Mouse (Mus musculus) ES-Bruce4 (cell line): ENCODE results near the gene Gm20662. TPM values are rescaled to one million over a fixed set of nuclear protein-coding genes. Genes with fewer than 3 reads are reported as not detected.
A peak's percentile ranks its signal among the peaks of the same experiment; 100 is the strongest.

Source experiments
- H3K27ac ChIP-seq: 2 replicates; pipeline ENCODE4 v1.5.1; 2012; ENCODE audit warnings: low read length, inconsistent platforms; ENCODE audit not compliant: insufficient read depth
- H3K27me3 ChIP-seq: 2 replicates; pipeline ENCODE4 v1.6.1; 2012; ENCODE audit warnings: mild to moderate bottlenecking, low read length, inconsistent platforms; ENCODE audit not compliant: control insufficient read depth, poor library complexity, insufficient read depth, severe bottlenecking
- H3K36me3 ChIP-seq: 2 replicates; pipeline ENCODE4 v1.6.1; 2012; ENCODE audit warnings: inconsistent platforms, mild to moderate bottlenecking, low read length, moderate library complexity; ENCODE audit not compliant: control insufficient read depth, poor library complexity, insufficient read depth, severe bottlenecking
- H3K4me1 ChIP-seq: one replicate; pipeline ENCODE4 v1.8.1; 2011; ENCODE audit warnings: low read length; ENCODE audit not compliant: control insufficient read depth, insufficient read depth
- H3K4me3 ChIP-seq: 2 replicates; pipeline ENCODE4 v1.5.1; 2011; ENCODE audit warnings: low read depth, mild to moderate bottlenecking, low read length
- H3K9ac ChIP-seq: 2 replicates; pipeline ENCODE4 v1.6.1; 2012; ENCODE audit warnings: low read depth, mild to moderate bottlenecking, inconsistent platforms; ENCODE audit not compliant: poor library complexity, severe bottlenecking
- H3K9me3 ChIP-seq: replicated peaks from 2 replicates; pipeline ENCODE4 v1.6.1; 2012; ENCODE audit warnings: mild to moderate bottlenecking, low read length, inconsistent platforms; ENCODE audit not compliant: control insufficient read depth, poor library complexity, insufficient read depth, severe bottlenecking
- CTCF ChIP-seq: IDR thresholded peaks from one replicate; pipeline ENCODE4 v1.8.1; 2011; ENCODE audit warnings: low read depth, low read length
- EP300 ChIP-seq: IDR thresholded peaks from 2 replicates; pipeline ENCODE4 v1.6.1; 2011; ENCODE audit warnings: low read depth, low read length; ENCODE audit not compliant: insufficient read depth
- POLR2A ChIP-seq: IDR thresholded peaks from one replicate; pipeline ENCODE4 v1.8.1; 2011; ENCODE audit warnings: low read length; ENCODE audit not compliant: insufficient read depth
- polyA plus RNA-seq: library from polyadenylated mRNA; stranded (reverse); fragments of >200 nt; gene quantifications from 2 replicates; pipeline ENCODE4 v1.2.4, GENCODE M21; 2011; ENCODE audit warnings: low read depth; ENCODE audit not compliant: missing spikeins, insufficient read depth, insufficient read length

Gene Gm20662
- polyA plus RNA-seq, 1 experiment: not detected

DNA sequence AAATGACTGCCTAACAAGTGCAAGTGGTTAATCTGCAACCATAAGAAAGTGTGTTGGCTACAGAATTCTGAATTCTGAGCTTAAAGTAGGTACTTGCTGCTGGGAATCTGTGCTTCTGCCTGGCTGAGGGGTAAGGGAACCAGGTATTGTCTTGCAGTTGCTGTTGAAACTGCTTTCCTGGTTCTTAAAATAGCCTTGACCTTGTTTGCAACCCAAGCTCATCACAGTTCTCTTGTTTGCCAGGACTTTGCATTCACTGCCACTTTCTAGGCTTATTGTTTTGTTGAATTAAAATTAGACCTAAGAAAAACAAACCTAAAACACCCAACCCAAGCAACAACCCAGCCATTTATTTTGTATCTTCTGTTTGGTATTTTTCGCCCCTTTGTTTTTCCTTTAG, 24.6 kb downstream of the Gm20662 start:
- Histone ChIP-seq H3K36me3 (peaks cover 9% of the 10 kb centered on the region), H3K9me3 (no peaks in the 10 kb centered on the region), H3K27ac (no peak overlapping the region), H3K4me1 (peaks cover 3% of the 10 kb centered on the region), H3K4me3 (no peak overlapping the region), H3K9ac (no peak overlapping the region), H3K27me3 (no peaks in the 10 kb centered on the region)
- TF ChIP-seq POLR2A (no peak), EP300 (no peak), CTCF (no peak)

DNA sequence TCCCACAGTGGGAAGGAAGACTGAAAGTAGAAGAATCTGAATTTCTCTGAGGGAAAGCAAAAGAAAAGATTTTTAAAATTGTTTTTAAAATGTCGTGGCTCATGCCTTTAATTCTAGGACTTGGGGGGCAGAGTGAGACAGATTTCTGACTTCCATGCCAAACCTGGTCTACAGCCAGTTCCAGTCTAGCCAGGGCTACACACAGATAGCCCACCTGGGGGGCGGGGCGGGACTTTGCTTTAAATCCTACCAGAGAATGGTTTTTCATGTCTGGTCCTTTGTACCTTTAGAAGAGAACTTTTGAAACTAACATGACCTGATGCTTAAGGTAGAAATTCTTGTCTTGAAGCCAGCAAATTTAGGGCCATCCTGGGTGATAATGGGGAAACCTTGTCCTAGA, 27.1 kb downstream of the Gm20662 start:
- H3K4me3 ChIP-seq: no peak overlapping the region
- H3K36me3 ChIP-seq: peaks cover 17% of the 10 kb centered on the region
- TF ChIP-seq EP300: no peak
- TF ChIP-seq POLR2A: no peak
- no peak for TF ChIP-seq CTCF

DNA sequence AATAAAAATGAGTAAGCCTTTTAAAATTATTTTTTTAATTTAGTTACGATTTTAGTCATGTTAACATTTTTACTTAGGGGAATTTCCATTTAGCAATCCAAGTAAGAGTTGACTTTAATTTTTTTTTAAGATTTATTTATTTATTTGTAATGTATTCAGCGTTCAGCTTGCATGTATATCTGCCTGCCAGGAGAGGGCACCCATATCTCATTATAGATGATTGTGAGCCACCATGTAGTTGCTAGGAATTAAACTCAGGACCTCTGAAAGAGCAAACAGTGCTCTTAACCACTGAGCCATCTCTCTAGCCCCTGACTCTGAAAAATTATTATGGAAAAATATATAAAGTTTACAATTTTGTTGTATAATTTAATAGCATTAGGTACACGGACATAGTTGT, 30.4 kb downstream of the Gm20662 start:
- Histone ChIP-seq H3K4me3 (no peak overlapping the region), H3K9me3 (no peaks in the 10 kb centered on the region), H3K36me3 (peaks cover 17% of the 10 kb centered on the region), H3K27me3 (no peaks in the 10 kb centered on the region), H3K4me1 (peaks cover 1% of the 10 kb centered on the region), H3K9ac (no peak overlapping the region), H3K27ac (no peak overlapping the region)
- TF ChIP-seq EP300: no peak
- no peak for TF ChIP-seq CTCF
- TF ChIP-seq POLR2A: no peak

More for the DNA sequence above, 27.1 kb downstream of the Gm20662 start:
- peaks cover 3% of the 10 kb centered on the region for H3K4me1 ChIP-seq
- H3K9ac ChIP-seq: no peak overlapping the region
- H3K27ac ChIP-seq: no peak overlapping the region
- no peaks in the 10 kb centered on the region for H3K9me3 ChIP-seq
- no peaks in the 10 kb centered on the region for H3K27me3 ChIP-seq

DNA sequence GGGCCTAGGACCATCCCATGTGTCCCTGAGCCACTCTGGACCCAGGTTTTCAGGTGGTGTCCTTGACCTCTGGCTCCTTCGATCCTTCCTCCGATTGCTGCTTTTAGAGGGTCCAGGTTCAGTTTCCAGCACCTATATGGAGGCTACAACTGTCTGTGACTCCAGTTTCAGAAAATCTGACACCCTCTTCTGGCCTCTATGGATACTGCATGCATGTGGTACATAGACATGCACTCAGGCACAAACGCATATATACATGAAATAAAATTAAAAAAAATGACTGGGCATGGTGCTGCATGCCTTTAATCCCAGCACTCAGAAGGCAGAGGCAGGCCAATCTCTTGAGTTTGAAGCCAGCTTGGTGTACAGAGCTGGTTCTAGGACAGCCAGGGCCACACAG, 31.7 kb downstream of the Gm20662 start:
- peaks cover 17% of the 10 kb centered on the region for H3K36me3 ChIP-seq

DNA sequence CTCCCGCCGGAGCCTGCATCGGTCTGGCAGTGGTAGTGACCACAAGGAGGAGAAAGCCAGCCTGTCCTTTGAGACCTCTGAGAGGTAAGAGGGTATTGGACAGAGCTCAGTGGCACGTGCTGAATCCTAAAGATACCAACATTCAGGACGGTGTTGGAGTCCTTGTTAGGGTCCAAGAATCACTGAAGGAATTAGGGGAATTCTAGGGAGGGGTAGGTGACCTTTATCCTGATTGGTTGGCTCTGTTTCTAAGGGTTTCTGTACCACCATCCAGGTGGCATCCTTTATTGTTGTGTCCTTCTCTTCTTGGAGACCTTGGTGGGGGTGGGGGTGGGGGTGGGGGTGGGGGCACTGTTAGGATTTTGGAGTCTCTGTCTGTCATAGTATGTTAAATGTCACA, 36.0 kb downstream of the Gm20662 start:
- no peak overlapping the region for H3K9ac ChIP-seq
- H3K9me3 ChIP-seq: no peaks in the 10 kb centered on the region
- peak overlapping the region; percentile 79; the same call in 1 of the 2 replicates for H3K27ac ChIP-seq
- H3K4me1 ChIP-seq: peaks cover 2% of the 10 kb centered on the region
- no peaks in the 10 kb centered on the region for H3K27me3 ChIP-seq
- H3K4me3 ChIP-seq: no peak overlapping the region
- H3K36me3 ChIP-seq: peaks cover 5% of the 10 kb centered on the region; the same call in 1 of the 2 replicates
- TF ChIP-seq EP300 (no peak), POLR2A (no peak), CTCF (no peak)

More for the DNA sequence above, 31.7 kb downstream of the Gm20662 start:
- H3K9ac ChIP-seq: no peak overlapping the region
- no peak for TF ChIP-seq EP300
- TF ChIP-seq CTCF: no peak
- TF ChIP-seq POLR2A: no peak
- no peaks in the 10 kb centered on the region for H3K4me1 ChIP-seq
- no peak overlapping the region for H3K4me3 ChIP-seq
- no peak overlapping the region for H3K27ac ChIP-seq
- H3K9me3 ChIP-seq: no peaks in the 10 kb centered on the region
- H3K27me3 ChIP-seq: no peaks in the 10 kb centered on the region

DNA sequence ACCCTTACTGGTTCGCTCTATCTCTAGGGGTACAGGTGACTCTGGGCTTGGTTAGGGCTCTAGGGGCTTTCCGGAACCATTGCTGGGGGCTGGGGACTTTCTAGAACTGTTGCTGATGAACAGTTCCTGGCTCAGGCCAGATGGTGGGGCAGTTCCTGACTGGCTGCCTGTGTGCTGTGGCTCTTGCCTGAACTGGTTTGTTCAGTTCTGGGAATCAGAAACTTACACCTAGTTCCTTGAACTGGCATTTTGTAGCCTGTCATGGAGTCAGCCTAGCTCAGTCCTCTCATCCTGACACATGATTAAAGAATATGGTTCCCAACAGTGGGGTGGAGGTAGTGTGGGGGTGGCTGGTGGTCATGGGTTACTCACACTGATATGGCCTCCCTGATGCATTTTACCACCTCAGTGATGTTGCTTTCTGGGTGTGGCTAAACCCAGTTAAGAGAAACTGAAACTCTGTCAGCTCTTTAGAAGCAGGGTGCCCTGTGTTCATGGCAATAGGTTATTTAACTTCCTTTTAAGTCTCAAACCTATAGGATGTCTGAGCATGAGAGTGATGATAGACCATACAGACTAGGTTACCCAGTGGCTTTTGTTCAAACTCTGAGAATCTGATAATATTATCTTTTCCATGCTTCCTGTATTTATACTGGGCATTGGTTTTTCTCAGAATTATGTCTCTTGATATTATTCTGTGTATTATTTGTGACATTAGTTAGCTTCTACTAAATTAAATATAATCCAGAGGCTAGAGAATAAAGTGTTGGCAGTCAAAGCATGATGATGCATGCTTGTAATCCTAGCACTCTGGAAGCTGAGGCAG, 39.4 kb downstream of the Gm20662 start:
- Histone ChIP-seq H3K9me3 (no peaks in the 10 kb centered on the region), H3K36me3 (no peaks in the 10 kb centered on the region), H3K4me3 (no peak overlapping the region), H3K27me3 (no peaks in the 10 kb centered on the region), H3K9ac (no peak overlapping the region), H3K27ac (peak overlapping the region; percentile 30; the same call in 1 of the 2 replicates), H3K4me1 (peaks cover 2% of the 10 kb centered on the region)
- 0 out of 2 replicates have a peak, but pooled peaks have one; percentile 58 for TF ChIP-seq EP300
- TF ChIP-seq CTCF: peak; percentile 53
- no peak for TF ChIP-seq POLR2A
